Mouse (Mus musculus) kidney, embryonic 14.5 days (tissue): Measurements from ENCODE around the gene Mphosph9. TPM values are rescaled to one million over a fixed set of nuclear protein-coding genes. Genes with fewer than 3 reads are reported as not detected.

Source experiments
- ATAC-seq: fragments of 200-750 bp; cut with Nextera tagmentation; 2 replicates; pipeline ENCODE4 v1.8.0; 2017; ENCODE audit warnings: moderate number of reproducible peaks, mild to moderate bottlenecking, moderate TSS enrichment, moderate library complexity; ENCODE audit not compliant: low FRiP score, low TSS enrichment
- H3K27ac ChIP-seq: fragments of 300-500 bp; sonication (generic); 2 replicates; pipeline ENCODE4 v1.5.1; 2014; ENCODE audit warnings: low read depth, mild to moderate bottlenecking, low read length, moderate library complexity, mixed read lengths
- H3K27me3 ChIP-seq: fragments of 300-500 bp; sonication (generic); 2 replicates; pipeline ENCODE4 v1.6.1; 2014; ENCODE audit warnings: mild to moderate bottlenecking, low read length; ENCODE audit not compliant: control insufficient read depth, insufficient read depth
- H3K36me3 ChIP-seq: fragments of 300-500 bp; sonication (generic); 2 replicates; pipeline ENCODE4 v1.6.1; 2014; ENCODE audit warnings: low read length, mixed read lengths; ENCODE audit not compliant: control insufficient read depth, insufficient read depth
- H3K4me1 ChIP-seq: fragments of 300-500 bp; sonication (generic); 2 replicates; pipeline ENCODE4 v1.6.1; 2014; ENCODE audit warnings: low read length, mixed read lengths; ENCODE audit not compliant: control insufficient read depth, insufficient read depth
- H3K4me2 ChIP-seq: fragments of 300-500 bp; sonication (generic); replicated peaks from 2 replicates; pipeline ENCODE4 v1.6.1; 2014; ENCODE audit warnings: low read depth, mild to moderate bottlenecking, low read length
- H3K4me3 ChIP-seq: fragments of 300-500 bp; sonication (generic); 2 replicates; pipeline ENCODE4 v1.5.1; 2014; ENCODE audit warnings: mild to moderate bottlenecking, low read length
- H3K9ac ChIP-seq: fragments of 300-500 bp; sonication (generic); 2 replicates; pipeline ENCODE4 v1.6.1; 2014; ENCODE audit warnings: low read depth, mild to moderate bottlenecking, low read length, moderate library complexity
- H3K9me3 ChIP-seq: fragments of 300-500 bp; sonication (generic); 2 replicates; pipeline ENCODE4 v1.6.1; 2016; ENCODE audit warnings: low read length; ENCODE audit not compliant: control insufficient read depth
- WGBS: fragments of 180-500 bp; shearing (Covaris S2); extraction: QIAGEN DNeasy Blood & Tissue Kit; methylation state at CpG from one replicate; pipeline ENCODE4 v1.1.7; 2014; 5-methylcytosine and 5-hydroxymethylcytosine counted together
- polyA plus RNA-seq: library from polyadenylated mRNA; unstranded; fragments of >200 nt; fragmentation: Nextera tagmentation; extraction: Ambion mirVana; gene quantifications from 2 replicates; pipeline ENCODE4 v1.2.1, GENCODE M21; 2014

Gene Mphosph9
- polyA plus RNA-seq, 1 experiment from 2014 or later: 20.8 TPM

GRCm38 (mm10) chr5:124266821-124267220 lies 61.0 kb downstream of the Mphosph9 start:
- no peaks in the 10 kb centered on the region for H3K9me3 ChIP-seq
- no peak overlapping the region for H3K9ac ChIP-seq
- H3K36me3 ChIP-seq: peaks cover 28% of the 10 kb centered on the region
- no peak for ATAC-seq
- H3K4me2 ChIP-seq: no peak overlapping the region
- H3K4me3 ChIP-seq: no peak overlapping the region
- no peak overlapping the region for H3K27ac ChIP-seq
- WGBS: 87% methylated on average over 6 of the region's 6 CpGs
- no peaks in the 10 kb centered on the region for H3K27me3 ChIP-seq
- no peaks in the 10 kb centered on the region for H3K4me1 ChIP-seq

- WGBS: 81% methylated on average over 4 of the region's 4 CpGs
- no peak overlapping the region for H3K4me3 ChIP-seq
- no peak overlapping the region for H3K27ac ChIP-seq
- H3K4me1 ChIP-seq: no peaks in the 10 kb centered on the region
- no peaks in the 10 kb centered on the region for H3K27me3 ChIP-seq
- no peak overlapping the region for H3K9ac ChIP-seq
- no peak for ATAC-seq
- H3K4me2 ChIP-seq: no peak overlapping the region
- H3K36me3 ChIP-seq: peaks cover 46% of the 10 kb centered on the region
- H3K9me3 ChIP-seq: no peaks in the 10 kb centered on the region; the same call in 1 of the 2 replicates
Measured at GRCm38 (mm10) chr5:124263246-124263645, 64.5 kb downstream of the Mphosph9 start.

- no peak overlapping the region for H3K4me2 ChIP-seq
- H3K9me3 ChIP-seq: no peaks in the 10 kb centered on the region; the same call in 1 of the 2 replicates
- no peaks in the 10 kb centered on the region for H3K27me3 ChIP-seq
- no peaks in the 10 kb centered on the region for H3K4me1 ChIP-seq
- WGBS: 72% methylated on average over 4 of the region's 4 CpGs
- peaks cover 56% of the 10 kb centered on the region for H3K36me3 ChIP-seq
- no peak overlapping the region for H3K9ac ChIP-seq
- no peak overlapping the region for H3K4me3 ChIP-seq
- no peak overlapping the region for H3K27ac ChIP-seq
- no peak for ATAC-seq
Measured at GRCm38 (mm10) chr5:124262090-124262489, 65.7 kb downstream of the Mphosph9 start.

- no peak overlapping the region for H3K4me3 ChIP-seq
- no peaks in the 10 kb centered on the region; the same call in 1 of the 2 replicates for H3K9me3 ChIP-seq
- 72% methylated on average over 2 of the region's 2 CpGs for WGBS
- peaks cover 52% of the 10 kb centered on the region for H3K36me3 ChIP-seq
- no peak overlapping the region for H3K4me2 ChIP-seq
- H3K9ac ChIP-seq: no peak overlapping the region
- no peaks in the 10 kb centered on the region for H3K4me1 ChIP-seq
- H3K27me3 ChIP-seq: no peaks in the 10 kb centered on the region
- no peak overlapping the region for H3K27ac ChIP-seq
- no peak for ATAC-seq
Measured at GRCm38 (mm10) chr5:124259133-124259532, 68.6 kb downstream of the Mphosph9 start.

- Histone ChIP-seq H3K4me3 (no peak overlapping the region), H3K27me3 (no peaks in the 10 kb centered on the region), H3K27ac (no peak overlapping the region), H3K4me1 (no peaks in the 10 kb centered on the region), H3K36me3 (peaks cover 56% of the 10 kb centered on the region), H3K4me2 (no peak overlapping the region), H3K9me3 (no peaks in the 10 kb centered on the region; the same call in 1 of the 2 replicates), H3K9ac (no peak overlapping the region)
- no peak for ATAC-seq
- WGBS: 94% methylated on average over 1 of the region's 1 CpGs
Measured at GRCm38 (mm10) chr5:124258026-124258425, 69.7 kb downstream of the Mphosph9 start.

GRCm38 (mm10) chr5:124255141-124255540 lies 72.6 kb downstream of the Mphosph9 start:
- Histone ChIP-seq H3K36me3 (peaks cover 42% of the 10 kb centered on the region), H3K27me3 (no peaks in the 10 kb centered on the region), H3K27ac (no peak overlapping the region), H3K4me2 (no peak overlapping the region), H3K9ac (no peak overlapping the region), H3K4me1 (0 out of 2 replicates have a peak, but pooled peaks cover 7% of the 10 kb centered on the region), H3K4me3 (no peak overlapping the region), H3K9me3 (no peaks in the 10 kb centered on the region; the same call in 1 of the 2 replicates)
- ATAC-seq: no peak
- WGBS: 85% methylated on average over 7 of the region's 7 CpGs

GRCm38 (mm10) chr5:124253555-124253954 lies 74.2 kb downstream of the Mphosph9 start:
- Histone ChIP-seq H3K4me2 (no peak overlapping the region), H3K9me3 (no peaks in the 10 kb centered on the region), H3K9ac (no peak overlapping the region), H3K4me1 (peaks cover 12% of the 10 kb centered on the region), H3K4me3 (no peak overlapping the region), H3K27ac (no peak overlapping the region), H3K27me3 (no peaks in the 10 kb centered on the region), H3K36me3 (peaks cover 29% of the 10 kb centered on the region)
- ATAC-seq: no peak
- WGBS: 83% methylated on average over 8 of the region's 8 CpGs

- no peaks in the 10 kb centered on the region for H3K9me3 ChIP-seq
Measured at GRCm38 (mm10) chr5:124252580-124253320, 75.0 kb downstream of the Mphosph9 start.

GRCm38 (mm10) chr5:124251070-124251469 lies 76.7 kb downstream of the Mphosph9 start:
- peaks cover 12% of the 10 kb centered on the region for H3K4me1 ChIP-seq
- no peaks in the 10 kb centered on the region for H3K9me3 ChIP-seq
- no peak overlapping the region for H3K9ac ChIP-seq
- H3K27me3 ChIP-seq: no peaks in the 10 kb centered on the region
- peaks cover 13% of the 10 kb centered on the region; the same call in 1 of the 2 replicates for H3K36me3 ChIP-seq
- H3K4me2 ChIP-seq: no peak overlapping the region
- H3K27ac ChIP-seq: no peak overlapping the region
- ATAC-seq: no peak
- 87% methylated on average over 5 of the region's 5 CpGs for WGBS
- H3K4me3 ChIP-seq: no peak overlapping the region

More at GRCm38 (mm10) chr5:124252580-124253320, 75.0 kb downstream of the Mphosph9 start:
- H3K27ac ChIP-seq: no peak overlapping the region
- H3K4me1 ChIP-seq: peaks cover 12% of the 10 kb centered on the region
- WGBS: 96% methylated on average over 13 of the region's 13 CpGs
- no peak overlapping the region for H3K4me3 ChIP-seq
- H3K4me2 ChIP-seq: no peak overlapping the region
- no peaks in the 10 kb centered on the region for H3K27me3 ChIP-seq
- peaks cover 21% of the 10 kb centered on the region for H3K36me3 ChIP-seq
- ATAC-seq: no peak
- no peak overlapping the region for H3K9ac ChIP-seq
